Mouse (Mus musculus): ENCODE data around the gene Fkbp2.

Fkbp2 gene

DNA sequence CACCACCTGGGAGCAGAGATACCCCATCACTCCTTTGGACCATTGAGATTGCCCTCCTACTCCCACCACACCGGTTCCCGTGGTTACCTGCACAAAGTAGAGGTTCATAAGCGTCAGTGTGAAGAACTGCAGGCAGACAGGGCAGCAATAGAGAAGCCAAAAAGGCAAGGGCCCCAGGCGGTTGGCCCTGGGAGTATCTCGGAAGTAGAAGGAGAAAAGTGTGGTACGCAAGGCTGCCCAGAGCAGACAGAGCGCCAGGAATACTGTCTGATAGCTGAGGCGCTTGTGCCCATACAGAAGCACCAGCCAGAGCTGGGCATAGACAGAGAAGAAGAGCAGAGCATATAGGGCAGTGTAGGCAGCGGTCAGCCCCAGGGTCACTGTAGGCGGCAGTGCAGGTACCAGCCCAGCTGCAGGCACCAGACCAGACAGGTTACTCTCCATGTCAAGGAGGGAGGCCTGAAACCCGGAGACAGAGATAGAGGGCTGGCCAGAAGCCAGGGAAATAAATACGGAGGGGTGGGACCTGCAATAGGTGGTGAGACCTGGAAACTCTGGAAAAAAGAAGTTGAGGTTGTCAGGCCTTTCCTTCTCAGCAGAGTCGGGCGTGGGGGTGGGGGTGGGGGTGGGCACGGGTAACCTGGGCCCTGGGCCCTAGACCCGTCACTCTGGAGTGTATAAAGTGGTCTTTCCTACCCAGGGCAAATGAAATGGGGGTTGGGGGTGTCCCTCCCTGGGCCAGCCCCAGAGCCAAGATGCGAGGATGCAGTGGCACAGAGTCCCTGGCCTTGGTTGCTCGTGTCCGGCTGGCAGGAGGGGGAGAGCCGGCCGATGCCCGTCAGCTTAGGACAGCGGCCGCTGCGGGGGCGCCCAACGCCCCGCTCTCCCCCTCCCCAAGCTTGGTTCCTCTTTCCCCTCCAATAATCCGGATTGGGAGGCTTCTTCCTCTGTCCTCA, 39.6 kb downstream of the Fkbp2 start:
- DNase-seq (ENCODE audit: low spot score), result no peak

DNA sequence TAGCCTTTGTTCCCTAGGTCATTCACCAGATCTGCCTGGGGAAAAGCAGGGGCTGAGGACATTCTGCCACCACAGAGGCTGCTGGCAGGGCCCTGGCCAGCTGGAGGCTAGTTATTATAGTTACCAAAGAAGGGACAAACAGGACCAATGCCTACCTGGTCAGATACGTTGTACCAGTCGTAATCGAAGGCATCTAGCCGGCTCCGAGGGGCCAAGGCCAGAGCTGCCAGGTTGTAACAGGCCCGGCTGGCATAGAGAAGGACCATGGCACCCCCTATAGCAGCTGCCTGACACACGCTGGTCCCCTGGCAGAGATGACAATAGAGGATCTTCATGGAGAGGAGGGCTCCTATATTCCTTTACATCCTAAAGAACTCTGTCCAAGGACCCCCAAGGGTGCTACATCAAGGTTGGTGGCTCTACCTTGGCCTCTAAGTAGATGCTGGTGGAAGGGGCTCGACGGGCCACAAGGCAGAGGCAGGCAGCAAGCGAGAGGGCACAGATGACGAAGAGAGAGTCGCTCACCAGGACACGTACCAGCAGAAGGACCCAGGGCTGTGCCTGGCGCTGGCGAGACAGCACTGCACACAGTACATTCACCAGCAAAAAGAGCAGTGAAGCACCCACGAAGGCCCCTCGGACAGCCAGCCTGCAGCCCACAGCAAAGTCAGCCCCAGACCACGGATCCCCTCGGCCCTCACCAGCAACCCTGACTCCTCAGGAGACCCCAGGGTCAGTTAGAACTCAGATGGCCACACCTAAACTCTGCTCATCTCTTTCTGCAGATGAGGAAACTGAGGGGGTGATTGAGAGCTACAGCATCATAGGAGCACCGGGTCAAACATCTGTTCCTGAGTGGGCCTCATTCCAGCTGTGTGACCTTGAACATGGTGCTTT, 40.9 kb downstream of the Fkbp2 start:
- no peak for DNase-seq (ENCODE audit: low spot score)

DNA sequence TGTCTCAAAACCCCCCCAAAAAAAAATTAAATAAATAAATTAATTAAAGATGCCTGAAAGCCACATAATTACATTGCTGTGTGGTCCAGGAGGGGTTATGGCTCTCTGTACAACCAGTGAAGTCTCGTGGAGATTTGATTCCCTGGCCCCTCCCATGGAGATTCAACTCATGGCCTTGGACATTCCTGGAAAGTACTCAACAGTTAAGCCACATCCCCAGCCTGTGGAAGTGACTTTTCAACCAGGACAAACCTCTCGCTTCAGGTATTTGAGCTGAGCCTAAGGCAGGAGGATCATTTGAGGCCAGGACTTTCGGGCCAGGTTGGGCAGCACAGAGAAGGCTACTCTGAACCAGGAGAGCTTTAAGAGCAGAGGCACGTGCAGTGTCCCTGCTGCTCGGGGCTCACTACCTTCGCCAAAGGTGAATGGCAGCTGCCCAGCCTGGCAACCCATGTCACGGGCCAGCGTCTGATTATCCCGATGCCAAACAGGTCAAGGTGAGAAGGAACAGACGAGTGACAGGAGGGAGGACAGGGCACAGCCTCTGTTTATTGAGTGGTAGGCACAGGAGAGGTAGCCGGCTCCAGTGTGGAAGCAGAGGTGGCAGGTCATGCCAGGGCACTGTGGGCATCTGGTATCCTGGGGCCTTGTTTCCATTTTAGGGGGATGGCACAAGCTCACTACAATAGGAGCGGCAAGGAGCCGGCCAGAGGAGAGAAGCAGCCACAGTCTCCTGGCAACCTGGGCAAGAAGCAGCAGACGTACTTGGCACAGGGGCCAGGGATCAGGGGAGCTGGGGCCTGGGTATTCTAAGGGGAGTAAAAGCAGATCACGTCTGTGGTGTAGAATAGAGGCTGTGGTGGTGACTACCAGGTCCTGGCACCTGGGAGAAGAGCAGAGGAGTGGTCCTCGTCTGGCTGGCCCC, 42.5 kb downstream of the Fkbp2 start:
- DNase-seq (ENCODE audit: low spot score), result no peak

DNA sequence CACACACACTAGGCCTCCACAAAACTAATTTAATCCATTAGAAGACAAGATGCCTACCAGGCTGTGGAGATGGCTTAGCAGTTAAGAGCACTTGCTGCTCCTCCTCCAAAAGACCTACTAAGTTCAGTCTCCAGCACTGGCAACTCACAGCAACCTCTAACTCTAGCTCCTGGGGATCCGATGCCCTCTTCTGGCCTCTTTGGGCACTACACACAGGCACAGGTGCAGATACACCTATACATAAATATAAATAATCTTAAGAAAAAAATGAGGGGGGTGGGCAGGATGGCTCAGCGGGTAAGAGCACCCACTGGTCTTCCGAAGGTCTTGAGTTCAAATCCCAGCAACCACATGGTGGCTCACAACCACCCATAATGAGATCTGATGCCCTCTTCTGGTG, 44.0 kb downstream of the Fkbp2 start:
- no peak for DNase-seq (ENCODE audit: low spot score)

DNA sequence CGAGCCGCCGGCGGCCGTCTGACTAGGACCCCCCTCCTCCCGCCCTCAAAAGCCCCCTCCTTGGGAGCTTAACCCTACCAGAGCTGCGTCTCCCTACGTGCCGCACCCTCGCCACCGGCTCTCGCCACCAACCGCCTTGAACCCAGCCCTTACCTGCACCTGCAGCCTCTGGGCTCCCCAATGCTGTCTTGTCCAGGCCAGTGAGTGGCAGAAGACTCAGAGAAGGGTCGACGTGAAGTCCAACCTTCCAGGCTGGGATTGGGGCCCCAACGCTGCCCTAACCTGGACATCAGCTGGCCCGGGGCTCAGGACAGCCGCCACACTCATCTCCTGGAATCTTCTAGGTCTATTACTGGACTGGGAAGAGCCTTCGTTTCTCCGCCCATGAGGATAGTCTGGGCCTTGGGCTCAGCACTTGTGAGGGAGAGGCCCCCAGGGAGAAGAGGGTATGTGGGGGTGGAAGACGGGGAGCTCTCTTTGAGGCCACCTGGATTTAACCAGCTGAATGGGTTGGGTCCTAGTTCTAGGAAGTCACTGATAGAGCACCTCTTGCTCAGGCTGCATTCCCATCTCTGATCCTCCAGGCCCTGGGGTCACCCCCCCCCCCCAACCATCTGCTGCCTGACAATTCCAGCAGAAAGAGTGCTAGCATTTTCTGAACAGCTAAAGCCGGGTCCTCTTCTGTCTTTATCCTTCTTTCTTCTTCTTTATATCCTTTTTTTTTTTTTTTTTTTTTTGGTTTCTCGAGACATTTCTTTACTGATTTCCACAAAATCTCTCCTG, 45.9 kb downstream of the Fkbp2 start, which contains the start of gene Kcnk4:
Kcnk4 (minus strand) TSS at position 321 of the 783 bp plus-strand sequence.
- no peak for DNase-seq (ENCODE audit: low spot score)

DNA sequence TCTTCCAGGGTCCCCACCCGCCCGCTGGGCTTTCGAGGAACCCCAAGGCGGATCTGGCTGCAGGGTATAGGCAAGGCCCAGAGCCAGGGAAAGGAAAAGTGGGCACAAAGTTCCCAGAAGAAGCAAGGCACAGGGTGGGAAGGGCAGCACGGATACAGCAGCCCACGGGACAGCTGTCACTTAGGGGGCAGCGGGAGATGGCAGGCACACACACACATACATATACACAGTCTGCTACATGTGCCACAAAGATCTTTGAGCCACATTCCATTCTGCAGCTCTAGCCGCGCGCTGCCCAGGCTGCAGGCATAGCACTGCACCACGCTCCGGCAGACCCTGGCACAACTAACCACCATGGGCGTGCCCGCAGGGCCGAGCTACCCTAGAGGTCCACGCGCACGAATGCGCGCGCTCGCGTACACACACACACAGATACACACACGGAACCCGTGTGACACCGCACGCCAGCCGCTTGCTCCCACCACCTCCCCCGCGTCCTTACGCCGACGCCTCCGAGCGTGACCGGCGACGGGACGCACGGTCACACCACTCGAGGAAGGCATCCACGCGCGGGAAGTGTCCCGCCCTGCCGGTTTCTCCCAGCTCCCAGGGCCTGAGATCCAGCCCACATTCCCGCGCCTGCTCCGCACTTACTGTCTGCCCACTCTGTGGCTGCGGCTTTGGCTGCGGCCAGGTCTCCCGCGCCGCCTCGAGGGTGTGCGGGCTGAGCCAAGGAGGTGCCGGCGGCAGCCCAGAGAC, 46.7 kb downstream of the Fkbp2 start:
- no peak for DNase-seq (ENCODE audit: low spot score)

DNA sequence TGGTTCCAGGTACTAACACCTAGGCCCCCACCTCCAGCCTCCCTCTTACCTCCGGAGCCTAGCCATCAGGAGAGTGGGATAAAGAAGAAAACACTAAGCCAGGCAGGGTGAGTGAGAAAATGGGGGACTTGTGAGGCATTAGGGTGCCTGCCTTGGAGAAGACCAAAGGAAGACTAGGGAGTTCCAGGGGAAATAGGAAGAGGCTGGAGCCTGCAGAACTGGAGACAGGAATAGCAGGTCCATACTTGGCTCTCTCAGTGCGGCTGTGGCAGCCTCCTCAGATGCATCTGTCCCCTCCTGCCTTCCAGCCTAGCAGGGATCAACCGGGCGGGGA, 47.2 kb downstream of the Fkbp2 start:
- DNase-seq (ENCODE audit: low spot score), result no peak

DNA sequence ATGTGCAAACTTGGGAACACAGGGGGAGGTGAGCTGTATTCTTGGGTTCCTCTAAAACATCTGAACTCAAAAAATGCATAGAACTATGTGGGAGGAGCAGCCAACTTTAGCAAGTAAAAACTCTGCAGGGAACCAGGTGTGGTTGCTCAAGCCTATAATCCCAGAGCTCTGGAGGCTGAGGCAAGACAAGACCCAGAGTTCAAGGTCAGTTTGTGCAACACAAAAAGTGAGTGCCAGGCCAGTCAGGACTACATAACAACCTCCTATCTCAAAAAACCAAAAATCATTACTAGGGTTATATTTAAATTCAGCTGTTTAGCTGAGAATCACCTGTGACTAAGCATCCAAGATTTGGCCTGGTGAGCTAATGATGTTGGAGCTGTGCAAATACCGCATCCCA, 48.3 kb downstream of the Fkbp2 start:
- DNase-seq (ENCODE audit: low spot score), result no peak

DNA sequence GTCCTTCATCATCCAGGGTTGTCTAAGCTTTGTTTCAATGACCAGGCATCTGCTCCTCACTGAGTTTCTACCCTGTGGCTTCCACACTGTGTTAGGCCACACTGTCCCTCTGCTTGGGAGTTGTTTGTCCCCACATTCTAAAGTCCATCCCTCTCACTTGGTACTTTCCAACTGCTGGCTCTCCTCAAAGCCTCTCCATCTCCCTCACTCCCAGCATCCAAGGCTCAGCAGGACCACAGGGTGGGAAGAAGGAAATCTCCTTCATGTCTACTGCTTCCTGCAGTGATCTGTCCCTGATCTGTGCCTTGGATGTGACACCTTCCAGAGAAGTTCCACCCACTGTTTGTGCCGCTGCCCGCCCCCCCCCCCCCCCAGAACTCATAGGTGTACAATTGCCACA, 49.3 kb downstream of the Fkbp2 start:
- no peak for DNase-seq (ENCODE audit: low spot score)

DNA sequence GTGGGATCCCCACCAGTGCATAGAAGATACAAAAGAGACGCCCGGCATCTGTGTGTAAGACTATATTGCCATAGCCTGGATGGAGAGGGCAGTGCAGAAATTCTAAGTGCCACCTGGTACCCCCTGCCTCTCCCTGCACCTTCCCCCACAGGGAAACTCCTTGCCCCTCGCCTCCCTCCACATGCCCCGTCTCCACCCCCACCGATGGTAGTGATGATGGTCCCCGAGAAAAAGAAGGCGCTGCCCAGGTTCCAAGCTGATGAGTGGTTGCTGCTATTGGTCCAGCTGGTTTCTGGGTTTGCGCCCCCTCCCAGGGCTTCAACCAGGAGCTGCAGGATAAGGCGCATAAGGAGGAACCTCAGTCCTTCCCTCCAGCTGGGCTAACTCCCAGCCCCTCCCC, 52.2 kb downstream of the Fkbp2 start:
- no peak for DNase-seq (ENCODE audit: low spot score)
